Mouse (Mus musculus) G1E (cell line): ENCODE data around the gene Serpina9. TPM values are rescaled to one million over a fixed set of nuclear protein-coding genes. Genes with fewer than 3 reads are reported as not detected.

ENCODE experiments used
- ATAC-seq: 2 replicates; pipeline ENCODE4 v1.8.0; 2016; ENCODE audit warnings: mild to moderate bottlenecking; ENCODE audit not compliant: insufficient number of reproducible peaks, poor library complexity, low FRiP score, severe bottlenecking; ENCODE audit errors: extremely low read depth
- DNase-seq: peaks from one replicate; pipeline ENCODE4 v3.0.0; 2012; ENCODE audit warnings: low spot score
- H3K27me3 ChIP-seq: 2 replicates; pipeline ENCODE4 v1.6.1; 2012; ENCODE audit warnings: mild to moderate bottlenecking, low read length, inconsistent platforms; ENCODE audit not compliant: insufficient read depth
- H3K36me3 ChIP-seq: replicated peaks from 2 replicates; pipeline ENCODE3; 2012; ENCODE audit warnings: mild to moderate bottlenecking, inconsistent platforms
- H3K4me1 ChIP-seq: 2 replicates; pipeline ENCODE4 v1.6.1; 2012; ENCODE audit warnings: low read depth, low read length, inconsistent platforms, mixed read lengths; ENCODE audit not compliant: insufficient read depth
- H3K4me3 ChIP-seq: 2 replicates; pipeline ENCODE4 v1.5.1; 2012; ENCODE audit warnings: low read depth, mild to moderate bottlenecking, inconsistent platforms, low read length, moderate library complexity, mixed read lengths
- H3K9me3 ChIP-seq: replicated peaks from 2 replicates; pipeline ENCODE4 v1.6.1; 2012; ENCODE audit warnings: inconsistent platforms
- CTCF ChIP-seq: IDR thresholded peaks from 2 replicates; pipeline ENCODE4 v1.5.1; 2012; ENCODE audit warnings: low read depth, low read length, inconsistent platforms, mixed read lengths
- GATA1 ChIP-seq: IDR thresholded peaks from 2 replicates; pipeline ENCODE4 v1.6.1; 2012; ENCODE audit warnings: borderline replicate concordance, low read length, inconsistent platforms, mixed read lengths
- GATA2 ChIP-seq: IDR thresholded peaks from 2 replicates; pipeline ENCODE4 v1.6.1; 2012; ENCODE audit warnings: low read depth, low read length, inconsistent platforms, borderline replicate concordance
- POLR2AphosphoS5 ChIP-seq: IDR thresholded peaks from 2 replicates; pipeline ENCODE4 v1.6.1; 2012; ENCODE audit warnings: low read depth, low read length, inconsistent platforms; ENCODE audit not compliant: insufficient replicate concordance
- TAL1 ChIP-seq: conservative IDR thresholded peaks from 2 replicates; pipeline ENCODE4 v1.6.1; 2012; ENCODE audit warnings: low read depth, low read length, inconsistent platforms, mixed read lengths
- polyA plus RNA-seq: library from polyadenylated mRNA; stranded (reverse); fragments of >175 nt; gene quantifications from 2 replicates; pipeline ENCODE4 v1.2.3, GENCODE M21; 2012
- total RNA-seq, 2 experiments: library from RNA; stranded (forward) in 1 of 2; stranded (reverse) in 1 of 2; fragments of 200-1000 nt in 1 of 2; fragments of >200 nt in 1 of 2; fragmentation: Nextera tagmentation in 1 of 2; gene quantifications; 2 replicates each; pipeline ENCODE4 v1.2.3; 2014 to 2017

Serpina9 gene
- total and polyA plus RNA-seq, 3 experiments: 0.38 TPM; not detected in 2

- H3K36me3 ChIP-seq: no peaks in the 10 kb centered on the region
- DNase-seq (no peak), ATAC-seq (no peak)
- no peak overlapping the region for H3K4me3 ChIP-seq
- TF ChIP-seq GATA2 (no peak), TAL1 (no peak), CTCF (no peak), GATA1 (no peak)
- H3K9me3 ChIP-seq: peaks cover 66% of the 10 kb centered on the region
- H3K27me3 ChIP-seq: no peaks in the 10 kb centered on the region
- H3K4me1 ChIP-seq: no peaks in the 10 kb centered on the region
Measured at GRCm38 (mm10) chr12:104015280-104015679, 1.7 kb upstream of the Serpina9 start.

GRCm38 (mm10) chr12:104004689-104005088 is 8.9 kb downstream of the Serpina9 start:
- Histone ChIP-seq H3K36me3 (no peaks in the 10 kb centered on the region), H3K9me3 (peaks cover 70% of the 10 kb centered on the region), H3K4me3 (no peak overlapping the region), H3K27me3 (no peaks in the 10 kb centered on the region), H3K4me1 (no peaks in the 10 kb centered on the region)
- TF ChIP-seq CTCF (no peak), GATA2 (no peak), TAL1 (no peak), GATA1 (no peak), POLR2AphosphoS5 (no peak)
- ATAC-seq (no peak), DNase-seq (no peak)

- peaks cover 64% of the 10 kb centered on the region for H3K9me3 ChIP-seq
- TF ChIP-seq TAL1 (no peak), CTCF (no peak), POLR2AphosphoS5 (no peak), GATA1 (no peak), GATA2 (no peak)
- no peak for ATAC-seq
Measured at GRCm38 (mm10) chr12:104003238-104003612, 10.3 kb downstream of the Serpina9 start.

GRCm38 (mm10) chr12:104002569-104003237 is 10.9 kb downstream of the Serpina9 start:
- no peaks in the 10 kb centered on the region for H3K27me3 ChIP-seq
- TF ChIP-seq GATA1 (no peak), GATA2 (no peak), POLR2AphosphoS5 (no peak), CTCF (no peak), TAL1 (no peak)
- H3K4me1 ChIP-seq: no peaks in the 10 kb centered on the region
- no peak overlapping the region for H3K4me3 ChIP-seq
- peaks cover 63% of the 10 kb centered on the region for H3K9me3 ChIP-seq
- H3K36me3 ChIP-seq: no peaks in the 10 kb centered on the region
- DNase-seq: no peak
- ATAC-seq: no peak

More at GRCm38 (mm10) chr12:104003238-104003612, 10.3 kb downstream of the Serpina9 start:
- H3K4me3 ChIP-seq: no peak overlapping the region
- H3K36me3 ChIP-seq: no peaks in the 10 kb centered on the region
- H3K4me1 ChIP-seq: no peaks in the 10 kb centered on the region
- H3K27me3 ChIP-seq: no peaks in the 10 kb centered on the region
- no peak for DNase-seq

GRCm38 (mm10) chr12:104000594-104000993 is 13.0 kb downstream of the Serpina9 start:
- Histone ChIP-seq H3K4me1 (no peaks in the 10 kb centered on the region), H3K36me3 (no peaks in the 10 kb centered on the region), H3K27me3 (no peaks in the 10 kb centered on the region), H3K4me3 (no peak overlapping the region), H3K9me3 (peaks cover 66% of the 10 kb centered on the region)
- TF ChIP-seq POLR2AphosphoS5: no peak
- no peak for TF ChIP-seq GATA1
- no peak for TF ChIP-seq TAL1
- TF ChIP-seq GATA2: no peak
- no peak for TF ChIP-seq CTCF
- no peak for DNase-seq
- no peak for ATAC-seq

GRCm38 (mm10) chr12:103999611-104000010 is 13.9 kb downstream of the Serpina9 start:
- ATAC-seq (no peak), DNase-seq (no peak)
- Histone ChIP-seq H3K4me3 (no peak overlapping the region), H3K36me3 (no peaks in the 10 kb centered on the region), H3K4me1 (no peaks in the 10 kb centered on the region), H3K27me3 (no peaks in the 10 kb centered on the region), H3K9me3 (peaks cover 67% of the 10 kb centered on the region)
- TF ChIP-seq CTCF: no peak
- TF ChIP-seq GATA1: no peak
- TF ChIP-seq POLR2AphosphoS5: no peak
- TF ChIP-seq TAL1: no peak
- no peak for TF ChIP-seq GATA2
